Mouse (Mus musculus): Measurements from ENCODE around the gene Zfp354b. TPM values are rescaled to one million over a fixed set of nuclear protein-coding genes. Genes with fewer than 3 reads are reported as not detected.

Gene Zfp354b
- 0.49 and 0.58 TPM in 2 replicates for polyA plus RNA-seq (2012; rRNA removed)

GRCm38 (mm10) chr11:50931451-50931866, at the start of gene Zfp354b:
Gene Zfp354b, minus strand, starts transcription at chr11:50931633.
- no peak for DNase-seq (ENCODE audit: low read depth)

GRCm38 (mm10) chr11:50977216-50977615, 45.8 kb upstream of the Zfp354b start:
- no peak for DNase-seq (ENCODE audit: low read depth)

DNA sequence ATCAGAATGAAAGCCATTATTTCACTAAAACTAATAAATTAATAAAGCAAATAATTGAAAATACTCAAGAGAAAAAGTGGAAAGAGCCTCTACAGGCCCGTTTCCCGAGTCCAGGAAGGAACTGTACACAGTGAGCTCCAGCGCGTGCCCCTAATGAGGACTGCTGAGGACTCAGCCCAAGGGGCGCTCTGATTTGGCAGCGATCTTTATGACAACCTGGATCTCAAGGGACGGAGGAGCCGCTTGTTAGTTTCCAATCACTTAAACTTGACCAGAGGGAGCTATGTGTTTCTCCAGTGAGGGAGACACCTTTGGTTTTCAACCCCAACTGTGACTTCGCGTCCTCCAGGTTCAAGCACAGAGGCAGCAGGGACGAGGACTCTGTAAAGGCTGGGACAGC, 34.8 kb upstream of the Zfp354b start, which contains the start of gene Olfr1378:
Gene Olfr1378 (plus strand): TSS at position 301 of the 400 bp plus-strand sequence.
- no peak for DNase-seq (ENCODE audit: low read depth)

DNA sequence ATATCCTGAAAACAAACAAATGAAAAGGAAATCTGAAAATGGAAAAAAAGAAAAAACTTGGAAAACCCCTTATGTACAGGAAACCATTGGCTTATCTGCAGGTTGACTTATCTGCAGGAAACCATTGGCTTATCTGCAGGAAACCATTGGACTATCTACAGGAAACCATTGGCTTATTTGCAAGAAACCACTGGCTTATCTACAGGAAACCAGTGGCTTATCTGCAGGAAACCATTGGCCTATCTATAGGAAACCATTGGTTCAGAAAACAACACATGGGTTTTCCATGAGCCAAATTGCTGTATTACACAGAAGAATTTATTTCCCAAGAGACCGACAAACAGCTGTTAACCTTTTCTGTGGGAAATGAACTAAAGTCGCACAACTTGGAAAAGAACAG, 33.5 kb upstream of the Zfp354b start:
- no peak for DNase-seq (ENCODE audit: low read depth)

- DNase-seq (ENCODE audit: low read depth), result no peak
These were observed 22.2 kb upstream of the Zfp354b start, which contains the start of gene Prop1 for GRCm38 (mm10) chr11:50953665-50954064. Gene Prop1, minus strand, starts transcription at chr11:50953765.

GRCm38 (mm10) chr11:50952290-50952689, 20.9 kb upstream of the Zfp354b start:
- DNase-seq (ENCODE audit: low read depth), result no peak

DNA sequence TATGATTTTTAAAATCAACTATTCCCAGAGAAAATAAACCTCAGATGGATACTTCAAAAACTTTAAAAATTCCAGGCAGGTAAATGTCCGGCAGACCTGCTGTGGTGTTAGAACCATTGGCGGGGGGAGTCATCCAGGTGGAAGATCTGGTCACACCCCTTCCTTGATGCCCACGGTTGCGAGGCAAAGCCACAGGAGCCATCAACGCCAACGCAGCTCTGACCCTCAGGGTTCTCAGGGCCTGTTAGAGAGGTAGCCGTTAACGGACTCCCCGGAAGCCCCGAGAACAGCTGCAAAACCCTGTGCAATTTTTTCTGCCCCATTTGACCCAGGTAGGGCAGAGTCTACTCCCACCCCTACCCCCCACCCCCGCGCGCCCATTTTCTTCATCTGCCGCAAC, 12.1 kb upstream of the Zfp354b start, which contains the start of gene 4933414I15Rik:
Gene 4933414I15Rik (minus strand): TSS at position 260 of the 400 bp plus-strand sequence.
- DNase-seq (ENCODE audit: low read depth), result no peak

GRCm38 (mm10) chr11:50942386-50942785, 11.0 kb upstream of the Zfp354b start:
- no peak for DNase-seq (ENCODE audit: low read depth)

- no peak for DNase-seq (ENCODE audit: low read depth)
These were observed 8.4 kb upstream of the Zfp354b start for GRCm38 (mm10) chr11:50939621-50940366.

- peak; percentile 70 for DNase-seq (ENCODE audit: low read depth)
These were observed 7.0 kb upstream of the Zfp354b start for GRCm38 (mm10) chr11:50938435-50938834.

- DNase-seq (ENCODE audit: low read depth), result no peak
These were observed 607 bp upstream of the Zfp354b start for GRCm38 (mm10) chr11:50932040-50932439.

- no peak for DNase-seq (ENCODE audit: low read depth)
These were observed 412 bp downstream of the Zfp354b start for GRCm38 (mm10) chr11:50931021-50931420.

GRCm38 (mm10) chr11:50930469-50931014, 891 bp downstream of the Zfp354b start:
- no peak for DNase-seq (ENCODE audit: low read depth)

- DNase-seq (ENCODE audit: low read depth), result no peak
These were observed 15.6 kb downstream of the Zfp354b start, which contains the start of gene Zfp2 for GRCm38 (mm10) chr11:50915671-50916320. Gene Zfp2, minus strand, starts transcription at chr11:50916165.

DNA sequence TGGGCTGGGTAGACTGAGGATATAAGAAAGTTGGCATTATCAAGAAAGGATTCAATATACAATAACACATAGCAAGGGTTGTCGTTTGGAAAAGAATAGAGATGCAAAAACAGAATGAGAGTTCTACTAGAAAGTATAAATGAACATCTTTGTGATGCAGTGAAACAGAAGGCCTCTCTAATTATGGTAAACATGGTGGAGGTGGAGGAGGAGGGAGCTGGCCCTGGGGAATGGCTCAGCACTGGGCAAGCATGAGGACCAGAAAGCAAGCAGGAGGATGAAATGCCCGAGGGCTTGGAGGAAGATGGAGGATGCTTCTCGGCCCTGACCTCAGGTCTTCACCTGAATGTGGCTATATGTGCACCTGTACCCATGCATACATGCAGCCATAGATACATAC, 17.0 kb downstream of the Zfp354b start:
- DNase-seq (ENCODE audit: low read depth), result no peak

GRCm38 (mm10) chr11:50913301-50913700, 18.1 kb downstream of the Zfp354b start:
- DNase-seq (ENCODE audit: low read depth), result no peak

- no peak for DNase-seq (ENCODE audit: low read depth)
These were observed 23.3 kb downstream of the Zfp354b start for GRCm38 (mm10) chr11:50908136-50908535.

DNA sequence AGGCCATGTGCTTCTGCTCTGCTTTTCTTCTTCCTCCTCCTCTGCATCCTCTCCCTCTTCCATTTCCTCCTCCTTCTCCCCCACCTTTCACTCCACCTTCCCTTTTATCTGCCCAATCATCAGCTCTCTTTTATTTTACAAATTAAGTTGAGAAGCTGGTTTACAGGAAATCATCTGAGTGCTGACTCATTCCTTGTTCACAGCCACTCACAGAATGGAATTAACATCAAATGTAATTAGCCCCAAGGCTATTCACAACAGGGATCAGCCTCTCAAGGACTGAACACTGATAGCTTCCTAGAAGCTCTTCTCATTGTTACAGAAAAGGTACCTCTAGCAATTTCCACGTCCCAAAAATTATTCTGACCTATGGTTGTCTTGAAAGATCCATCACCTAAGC, 34.1 kb downstream of the Zfp354b start:
- DNase-seq (ENCODE audit: low read depth), result no peak

- DNase-seq (ENCODE audit: low read depth), result no peak
These were observed 39.0 kb downstream of the Zfp354b start for GRCm38 (mm10) chr11:50892441-50892840.

DNA sequence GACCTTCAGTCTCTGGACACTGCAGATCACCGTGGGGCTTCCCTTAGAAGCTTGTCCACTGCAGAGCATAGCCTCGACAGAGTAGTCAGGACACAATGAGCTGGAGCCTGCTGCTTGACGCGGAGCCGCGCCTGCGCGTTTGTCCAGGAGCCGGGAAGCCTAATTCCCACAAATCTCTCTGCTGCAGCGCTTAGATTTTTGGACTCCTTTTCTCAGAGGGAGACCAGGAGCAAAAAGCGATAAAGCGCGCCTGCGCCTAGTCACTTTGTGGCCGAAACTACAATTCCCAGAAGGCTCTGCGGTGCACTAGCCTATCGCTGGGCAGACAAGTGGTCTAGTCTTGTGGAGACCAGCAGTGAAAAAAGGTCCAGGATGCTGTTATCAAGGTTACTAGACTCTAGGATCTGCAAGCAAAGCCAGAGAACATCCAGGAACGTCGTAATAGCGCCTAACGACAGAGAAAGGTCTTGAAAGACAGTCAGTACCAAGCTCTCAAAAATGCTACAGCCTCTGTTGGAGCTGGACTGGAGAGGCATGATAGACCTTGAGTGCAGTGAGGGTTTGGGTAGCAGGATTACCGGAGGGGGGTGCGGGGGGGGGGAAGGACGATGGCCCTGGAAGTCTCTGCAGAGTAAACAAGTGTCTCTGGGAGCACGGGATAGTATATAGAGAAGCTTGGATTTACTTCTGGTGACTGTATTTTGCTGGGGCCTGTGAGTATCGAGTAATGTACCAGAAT, 43.9 kb downstream of the Zfp354b start, which contains the start of gene Zfp454:
Gene Zfp454 (minus strand): TSS at position 262 of the 739 bp plus-strand sequence.
- DNase-seq (ENCODE audit: low read depth), result peak; percentile 28

- no peak for DNase-seq (ENCODE audit: low read depth)
These were observed 44.5 kb downstream of the Zfp354b start for GRCm38 (mm10) chr11:50886933-50887293.
